Mouse (Mus musculus) liver, adult 2 months (tissue): ENCODE measurements around the gene Ctr9. TPM values are rescaled to one million over a fixed set of nuclear protein-coding genes. Genes with fewer than 3 reads are reported as not detected.
A peak's percentile ranks its signal among the peaks of the same experiment; 100 is the strongest.

ENCODE experiments used
- DNase-seq: peaks from one replicate; pipeline ENCODE4 v3.0.0-alpha.2; 2011; ENCODE audit warnings: low read depth, low spot score; ENCODE audit errors: extremely low read depth
- H3K27ac ChIP-seq: fragments of 200-500 bp; replicated peaks from 2 replicates; pipeline ENCODE4 v1.5.1; 2012; ENCODE audit warnings: low read depth, mild to moderate bottlenecking, control low read depth, inconsistent platforms, low read length; ENCODE audit not compliant: insufficient read depth
- H3K27me3 ChIP-seq: fragments of 200-500 bp; 2 replicates; pipeline ENCODE4 v1.6.1; 2012; ENCODE audit warnings: mild to moderate bottlenecking, moderate library complexity, low read length, inconsistent platforms; ENCODE audit not compliant: control insufficient read depth, insufficient read depth
- H3K36me3 ChIP-seq: fragments of 200-500 bp; 2 replicates; pipeline ENCODE4 v1.6.1; 2012; ENCODE audit warnings: low read length, inconsistent platforms; ENCODE audit not compliant: control insufficient read depth, insufficient read depth
- H3K4me1 ChIP-seq: fragments of 200-500 bp; 2 replicates; pipeline ENCODE4 v1.6.1; 2011; ENCODE audit warnings: low read length; ENCODE audit not compliant: control insufficient read depth, insufficient read depth
- H3K4me3 ChIP-seq: fragments of 200-500 bp; 2 replicates; pipeline ENCODE4 v1.5.1; 2011; ENCODE audit warnings: low read depth, mild to moderate bottlenecking, control low read depth, low read length, moderate library complexity; ENCODE audit not compliant: insufficient read depth
- H3K79me2 ChIP-seq: fragments of 200-500 bp; 2 replicates; pipeline ENCODE4 v1.6.1; 2012; ENCODE audit warnings: inconsistent platforms, mild to moderate bottlenecking, low read length, moderate library complexity; ENCODE audit not compliant: control insufficient read depth, insufficient read depth
- H3K9ac ChIP-seq: fragments of 200-500 bp; 2 replicates; pipeline ENCODE4 v1.6.1; 2012; ENCODE audit warnings: low read depth, mild to moderate bottlenecking, control low read depth, inconsistent platforms, low read length
- CTCF ChIP-seq: fragments of 200-500 bp; IDR thresholded peaks from 2 replicates; pipeline ENCODE4 v1.5.1; 2011; ENCODE audit warnings: low read depth, low read length, control low read depth
- POLR2A ChIP-seq: fragments of 200-500 bp; IDR thresholded peaks from 2 replicates; pipeline ENCODE4 v1.6.1; 2011; ENCODE audit warnings: low read length, control low read depth; ENCODE audit not compliant: insufficient read depth; ENCODE audit errors: extremely low read depth
- WGBS: fragments of 180-500 bp; shearing (Covaris S2); methylation state at CpG from one replicate; pipeline ENCODE4 v1.1.7; 2018; 5-methylcytosine and 5-hydroxymethylcytosine counted together
- polyA plus RNA-seq: library from polyadenylated mRNA; depleted of rRNA; stranded (reverse); fragments of >200 nt; gene quantifications from 2 replicates; pipeline ENCODE4 v1.2.3, GENCODE M21; 2012
- total RNA-seq: library from RNA; depleted of rRNA; stranded (reverse); fragments of >200 nt; gene quantifications from 2 replicates; pipeline ENCODE4 v1.2.3, GENCODE M21; 2014

The Ctr9 gene
- total and polyA plus RNA-seq, 2 experiments = 6.0 to 17.1 TPM

DNA sequence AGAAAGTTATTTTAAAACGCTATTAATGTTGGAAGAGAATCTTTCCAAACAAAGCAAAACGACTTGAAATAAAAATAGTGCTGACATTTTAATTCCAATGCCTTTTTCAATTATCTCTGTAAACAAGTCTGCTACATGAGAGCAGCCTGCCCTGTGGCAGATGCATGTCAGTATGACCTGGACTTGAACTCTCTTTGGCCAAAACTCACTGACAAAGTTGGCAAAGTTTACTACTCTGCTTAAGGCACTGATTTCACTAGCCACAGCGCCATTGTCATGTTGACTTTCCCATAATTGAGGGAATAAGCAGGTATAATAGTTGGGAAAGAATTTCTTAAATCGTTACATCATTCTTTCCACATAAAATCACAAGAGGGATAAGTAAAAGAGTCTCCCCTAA is 7.9 kb upstream of the Ctr9 start:
- WGBS = 51% methylated on average over 4 of the region's 4 CpGs
- H3K4me3 ChIP-seq = no peak overlapping the region

DNA sequence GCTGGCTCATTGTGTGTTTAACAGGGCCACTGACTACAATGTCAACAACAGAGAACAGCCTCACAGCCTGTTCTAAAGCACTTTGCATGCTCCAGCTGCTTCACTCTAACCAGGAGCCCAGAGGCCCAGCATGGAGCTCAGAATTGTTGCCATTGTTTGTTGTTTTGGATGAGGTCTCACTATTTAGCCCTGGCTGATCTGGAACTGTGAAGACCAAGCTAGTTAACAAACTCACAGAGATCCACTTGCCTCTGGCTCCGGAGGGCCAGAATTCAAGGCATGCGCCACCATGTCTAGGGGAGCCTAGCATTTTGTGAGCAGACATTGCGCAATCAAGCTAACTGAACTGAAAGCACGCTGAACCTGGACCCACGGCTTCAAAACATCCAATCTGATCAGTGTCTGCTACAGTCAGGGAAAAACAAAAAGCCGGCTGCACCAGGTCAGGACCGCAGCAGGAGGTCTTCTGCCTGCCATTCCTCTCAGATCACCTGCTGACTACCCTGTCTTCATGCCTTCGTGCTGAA is 4.6 kb upstream of the Ctr9 start:
- Histone ChIP-seq H3K9ac (peak overlapping the region; percentile 16; the same call in 1 of the 2 replicates), H3K79me2 (no peaks in the 10 kb centered on the region), H3K4me3 (peak overlapping the region; percentile 34), H3K27ac (no peak overlapping the region; the same call in 1 of the 2 replicates), H3K4me1 (peaks cover 7% of the 10 kb centered on the region; the same call in 1 of the 2 replicates), H3K36me3 (no peaks in the 10 kb centered on the region), H3K27me3 (no peaks in the 10 kb centered on the region)
- DNase-seq = peak; percentile 82
- 15% methylated on average over 8 of the region's 8 CpGs for WGBS
- no peak for TF ChIP-seq POLR2A

More for the DNA sequence above, 7.9 kb upstream of the Ctr9 start:
- Histone ChIP-seq H3K4me1 (peaks cover 4% of the 10 kb centered on the region; the same call in 1 of the 2 replicates), H3K36me3 (no peaks in the 10 kb centered on the region), H3K9ac (no peak overlapping the region), H3K27ac (no peak overlapping the region), H3K79me2 (no peaks in the 10 kb centered on the region), H3K27me3 (no peaks in the 10 kb centered on the region)
- TF ChIP-seq POLR2A (no peak), CTCF (no peak)
- peak; percentile 64 for DNase-seq

DNA sequence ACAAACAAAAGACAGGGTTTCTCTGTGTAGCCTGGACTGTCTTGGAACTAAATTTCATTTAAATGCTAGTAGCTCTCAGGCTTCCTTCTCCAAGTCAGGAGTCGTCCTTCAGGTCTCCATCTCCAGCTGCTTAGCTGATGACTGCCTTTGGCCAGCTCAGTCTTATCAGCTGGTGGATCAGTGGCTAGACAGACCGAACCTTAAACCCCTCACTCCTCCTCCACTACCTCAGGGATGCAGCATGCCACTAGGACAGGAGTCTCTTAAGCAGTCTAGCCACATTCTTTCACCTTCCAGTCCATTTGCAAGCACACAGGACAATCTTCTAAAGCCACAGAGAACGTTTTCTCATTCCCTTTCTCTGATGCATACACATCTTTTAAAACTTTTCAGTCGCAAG is 3.8 kb upstream of the Ctr9 start:
- no peak overlapping the region for H3K9ac ChIP-seq
- no peak for DNase-seq
- H3K4me3 ChIP-seq = no peak overlapping the region
- peaks cover 10% of the 10 kb centered on the region; the same call in 1 of the 2 replicates for H3K4me1 ChIP-seq
- no peaks in the 10 kb centered on the region for H3K79me2 ChIP-seq
- no peak for TF ChIP-seq CTCF
- no peak for TF ChIP-seq POLR2A
- H3K27me3 ChIP-seq = no peaks in the 10 kb centered on the region
- no peak overlapping the region for H3K27ac ChIP-seq
- WGBS = 64% methylated on average over 4 of the region's 4 CpGs
- no peaks in the 10 kb centered on the region for H3K36me3 ChIP-seq

DNA sequence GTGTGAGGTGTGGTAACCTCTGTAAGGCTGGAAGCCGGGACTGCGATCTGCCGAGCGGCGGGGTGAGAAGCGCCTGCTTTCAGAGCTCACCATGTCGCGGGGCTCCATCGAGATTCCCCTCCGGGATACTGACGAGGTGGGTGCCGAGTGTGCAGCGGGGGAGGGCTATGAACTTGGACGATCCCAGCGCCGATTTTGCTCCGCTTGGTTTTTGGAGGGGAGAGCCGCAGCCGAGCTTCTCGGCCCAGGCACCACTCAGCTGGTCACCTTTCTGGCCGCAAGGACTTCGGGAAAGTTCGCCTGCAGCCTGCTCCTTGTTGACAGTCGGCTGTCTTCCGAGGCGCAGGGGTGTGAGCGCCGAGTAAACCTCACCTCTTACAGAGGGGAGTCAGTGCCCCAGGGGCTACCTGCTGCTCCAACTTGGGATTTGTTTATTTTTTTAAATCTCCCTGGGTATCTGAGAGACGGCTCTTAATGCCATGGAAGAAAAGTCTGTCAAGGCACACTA is 349 bp downstream of the Ctr9 start:
- H3K27ac ChIP-seq = peak overlapping the region; percentile 36
- H3K4me1 ChIP-seq = peaks cover 11% of the 10 kb centered on the region
- peaks cover 9% of the 10 kb centered on the region; the same call in 1 of the 2 replicates for H3K36me3 ChIP-seq
- peak overlapping the region; percentile 77 for H3K4me3 ChIP-seq
- H3K9ac ChIP-seq = peak overlapping the region; percentile 77
- WGBS = under 1% methylated on average over 29 of the region's 29 CpGs
- TF ChIP-seq CTCF = no peak
- TF ChIP-seq POLR2A = no peak
- peak; percentile 37 for DNase-seq
- H3K79me2 ChIP-seq = peaks cover 3% of the 10 kb centered on the region; the same call in 1 of the 2 replicates
- H3K27me3 ChIP-seq = no peaks in the 10 kb centered on the region

DNA sequence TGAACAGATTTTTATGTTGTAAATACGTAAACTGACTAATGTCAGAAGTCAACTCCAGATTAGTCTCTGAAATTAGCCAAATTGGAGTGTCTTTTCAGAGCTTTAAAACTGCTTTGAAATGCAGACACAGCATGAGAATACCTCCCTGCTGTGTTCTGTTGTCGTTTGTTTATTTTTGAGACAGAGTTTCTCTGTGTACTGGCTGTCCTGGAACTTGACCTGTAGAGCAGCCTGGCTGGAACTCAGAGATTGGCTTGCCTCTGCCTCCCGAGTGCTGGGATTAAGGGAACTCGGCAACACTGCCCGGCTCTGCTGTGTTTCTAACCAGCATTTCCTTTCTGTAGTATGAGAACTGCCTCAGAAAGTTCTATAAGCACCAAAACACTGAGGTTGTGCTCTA is 20.2 kb downstream of the Ctr9 start:
- Histone ChIP-seq H3K9ac (no peak overlapping the region), H3K27ac (no peak overlapping the region), H3K36me3 (peaks cover 57% of the 10 kb centered on the region), H3K4me3 (no peak overlapping the region), H3K79me2 (no peaks in the 10 kb centered on the region), H3K4me1 (peaks cover 2% of the 10 kb centered on the region; the same call in 1 of the 2 replicates), H3K27me3 (no peaks in the 10 kb centered on the region)
- DNase-seq = peak; percentile 64
- 47% methylated on average over 5 of the region's 5 CpGs for WGBS
- no peak for TF ChIP-seq POLR2A
- TF ChIP-seq CTCF = no peak

DNA sequence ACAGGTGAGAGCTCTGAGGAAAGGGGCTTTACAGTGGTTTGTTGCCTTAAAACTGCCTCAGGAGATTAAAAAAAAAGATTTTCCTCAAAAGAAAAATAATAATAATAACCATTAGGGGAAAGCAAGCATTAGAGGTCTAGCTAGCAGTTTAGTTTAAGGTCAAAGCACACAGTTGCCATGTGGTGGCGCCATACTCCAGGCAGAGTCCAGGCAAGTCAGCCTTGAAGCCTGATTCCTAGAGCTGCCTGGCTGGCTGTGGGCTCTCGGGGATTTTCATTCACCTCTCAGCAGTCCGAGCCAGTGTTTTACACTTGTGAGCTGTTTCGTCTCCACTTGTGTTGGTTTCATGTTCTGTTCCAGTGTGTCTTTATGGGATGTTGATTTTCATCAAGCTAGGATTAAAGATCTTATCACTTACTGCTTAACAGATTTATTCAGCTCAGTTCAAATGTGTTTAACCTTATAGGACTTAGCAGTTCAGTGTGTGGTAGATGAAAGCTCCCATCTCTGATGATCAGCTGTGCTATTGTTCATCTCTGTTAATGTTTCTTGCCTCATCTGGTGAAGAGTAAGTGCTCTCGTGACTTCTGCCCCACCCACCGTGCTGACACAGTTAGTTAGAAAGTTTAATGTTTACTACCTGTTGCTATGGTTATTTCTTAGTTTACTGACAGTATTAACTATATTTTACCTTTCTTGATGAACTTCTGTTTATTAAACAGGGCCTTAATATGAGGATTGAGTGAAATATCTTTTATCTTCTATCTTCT is 21.1 kb downstream of the Ctr9 start:
- H3K4me3 ChIP-seq = no peak overlapping the region
- DNase-seq = no peak
- H3K27ac ChIP-seq = no peak overlapping the region
- TF ChIP-seq CTCF (peak; percentile 84), POLR2A (no peak)
- no peaks in the 10 kb centered on the region for H3K27me3 ChIP-seq
- no peaks in the 10 kb centered on the region for H3K79me2 ChIP-seq
- H3K36me3 ChIP-seq = peaks cover 54% of the 10 kb centered on the region
- no peak overlapping the region for H3K9ac ChIP-seq
- H3K4me1 ChIP-seq = peaks cover 2% of the 10 kb centered on the region; the same call in 1 of the 2 replicates
- 73% methylated on average over 6 of the region's 6 CpGs for WGBS
